Mouse (Mus musculus): ENCODE results near the gene Hpcal4.

Hpcal4 gene

GRCm38 (mm10) chr4:123237386-123238266 is 54.6 kb downstream of the Hpcal4 start:
- DNase-seq (ENCODE audit: low read depth, low spot score), result no peak

GRCm38 (mm10) chr4:123239361-123240203 is 56.6 kb downstream of the Hpcal4 start:
- DNase-seq (ENCODE audit: low read depth, low spot score), result peak; percentile 80

All from retina, postnatal 7 days (tissue).